Mouse (Mus musculus) layer of hippocampus, adult 6 months (tissue): Measurements from ENCODE around the gene Hmga2. TPM values are rescaled to one million over a fixed set of nuclear protein-coding genes. Genes with fewer than 3 reads are reported as not detected.

Experiments used
- long read RNA-seq, 2 experiments: library from polyadenylated mRNA; unstranded; transcript quantifications; one replicate each; pipeline ENCODE4 v2.0.0; 2019 to 2020
- microRNA-seq: library from miRNA; unstranded; fragments of <30 nt; microRNA quantifications from one replicate; pipeline ENCODE4 v1.2.0, GENCODE M21; 2020
- polyA plus RNA-seq: library from polyadenylated mRNA; unstranded; fragments of <200 nt; fragmentation: Nextera tagmentation; gene quantifications from 2 replicates; pipeline ENCODE4 v1.2.3, GENCODE M21; 2021

Gene Hmga2
- polyA plus RNA-seq, result not detected in 2 replicates
- long read RNA-seq, experiment 1, result 0 reads
- long read RNA-seq, experiment 2, result 0 reads

GRCm38 (mm10) chr10:120475601-120476515 is at the start of gene Hmga2:
Gene Hmga2, minus strand, starts transcription at chr10:120476469.

Small RNAs within 50 kb of the gene (microRNA-seq; reads per million reads assigned to microRNA genes)
- not detected for gene Mir763

Other genes with a start within 250 kb of the Hmga2 start
- 54.7 and 64.7 TPM in 2 replicates for gene Llph, start 249.4 kb downstream of the Hmga2 start, polyA plus RNA-seq